Mouse (Mus musculus): ENCODE measurements around the gene Pycard. TPM values are rescaled to one million over a fixed set of nuclear protein-coding genes. Genes with fewer than 3 reads are reported as not detected.
"Not testable (repeated sequence)": the region's sequence is repeated elsewhere in the genome, so short reads cannot be mapped to it uniquely, and the experiment has no call there.

Pycard gene
- 24.9 and 29.1 TPM in 2 replicates for polyA plus RNA-seq (2015; fragmentation: Nextera tagmentation; extraction: Ambion mirVana)

DNA sequence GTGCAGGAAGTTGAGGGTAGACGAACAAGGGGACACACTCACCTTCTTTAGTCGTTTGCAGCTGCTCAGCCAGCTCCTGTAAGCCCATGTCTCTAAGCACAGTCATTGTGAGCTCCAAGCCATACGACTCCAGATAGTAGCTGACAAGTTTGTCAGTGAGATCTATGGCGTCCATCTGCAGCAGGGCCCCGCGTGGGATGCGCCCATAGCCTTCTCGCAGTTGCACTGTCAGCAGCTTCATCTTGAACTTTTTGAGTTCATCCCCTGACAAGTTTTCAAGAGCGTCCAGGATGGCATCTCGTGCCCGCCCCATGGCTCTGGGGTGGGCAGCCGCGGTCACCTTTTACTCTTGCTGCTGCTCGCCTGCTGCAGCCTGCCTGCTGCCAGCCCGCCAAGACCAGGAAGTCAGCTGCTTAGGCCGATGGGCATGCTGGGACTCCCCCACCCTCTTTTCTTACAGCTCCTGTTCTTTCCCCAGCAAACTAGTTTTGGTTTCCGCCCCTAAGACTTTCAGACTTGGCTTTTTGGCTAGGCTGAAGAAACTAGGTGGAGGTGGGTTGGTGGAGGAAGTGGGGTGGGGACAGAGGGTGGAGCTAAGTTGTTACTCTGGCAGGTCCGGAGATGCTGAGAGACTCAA is at the start of gene Pycard:
Pycard (minus strand) TSS at position 527 of the 637 bp plus-strand sequence.
- Histone ChIP-seq H3K27ac (replicated peaks) (peak within 1 kb of the TSS; percentile 30), H3K4me1 (replicated peaks) (peaks cover 39% of the 10 kb centered on the region), H3K27me3 (no peaks in the 10 kb centered on the region), H3K4me3 (replicated peaks) (peak within 1 kb of the TSS; percentile 51), H3K9ac (peak within 1 kb of the TSS; percentile 39), H3K9me3 (replicated peaks) (no peaks in the 10 kb centered on the region), H3K36me3 (replicated peaks) (peaks cover 28% of the 10 kb centered on the region), H3K4me2 (peak within 1 kb of the TSS; percentile 74)
- WGBS (ENCODE audit: insufficient replicate concordance) = 3% methylated on average over 18 of the region's 18 CpGs
- ATAC-seq (ENCODE audit: insufficient read depth) = peak; percentile 58; the same call in 1 of the 2 replicates

DNA sequence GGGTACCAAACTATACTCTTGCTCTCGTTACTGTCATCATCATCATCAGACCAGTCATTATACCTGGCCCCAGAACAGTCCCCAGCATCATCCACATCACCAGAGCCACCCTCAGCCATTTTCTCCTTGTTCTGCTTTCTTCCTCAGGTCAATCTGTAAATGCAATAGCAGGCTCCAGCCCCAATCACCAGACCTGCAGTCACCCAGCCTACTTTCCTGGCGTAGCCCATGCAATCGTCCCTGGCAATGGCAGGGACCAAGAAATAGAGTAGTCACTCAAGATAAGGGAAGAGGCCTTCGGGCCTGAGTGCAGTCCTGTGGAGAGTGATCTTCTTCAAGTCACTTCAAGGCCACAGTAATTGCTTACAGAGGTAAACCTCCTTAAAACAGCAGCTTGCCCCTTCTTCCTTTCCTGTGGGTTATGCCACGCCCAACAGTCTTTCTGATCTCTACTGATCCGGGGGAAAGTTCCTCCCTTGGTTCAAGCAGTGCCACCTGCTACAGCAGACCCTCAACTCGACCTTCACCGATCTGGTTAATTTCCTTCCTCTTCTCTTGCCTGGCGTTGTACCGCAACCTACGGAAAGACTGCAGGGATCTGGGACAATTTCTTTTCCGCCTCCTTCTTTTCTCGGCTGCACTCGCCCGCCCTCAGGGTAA is 48.6 kb upstream of the Pycard start:
- not testable (repeated sequence) for H3K9ac ChIP-seq; H3K4me2 ChIP-seq; H3K36me3 ChIP-seq (replicated peaks); ATAC-seq (ENCODE audit: insufficient read depth); H3K4me1 ChIP-seq (replicated peaks); H3K27me3 ChIP-seq; H3K4me3 ChIP-seq (replicated peaks); H3K9me3 ChIP-seq (replicated peaks); H3K27ac ChIP-seq (replicated peaks)
- WGBS (ENCODE audit: insufficient replicate concordance) = 23% methylated on average over 15 of the region's 15 CpGs

- H3K27me3 ChIP-seq = no peaks in the 10 kb centered on the region
- H3K27ac ChIP-seq (replicated peaks) = no peak overlapping the region
- no peak overlapping the region for H3K9ac ChIP-seq
- WGBS (ENCODE audit: insufficient replicate concordance) = 68% methylated on average over 4 of the region's 4 CpGs
- ATAC-seq (ENCODE audit: insufficient read depth) = no peak
- H3K36me3 ChIP-seq (replicated peaks) = no peaks in the 10 kb centered on the region
- no peaks in the 10 kb centered on the region for H3K9me3 ChIP-seq (replicated peaks)
- H3K4me2 ChIP-seq = no peak overlapping the region
- no peak overlapping the region for H3K4me3 ChIP-seq (replicated peaks)
- H3K4me1 ChIP-seq (replicated peaks) = 0 out of 2 replicates have a peak, but pooled peaks cover 3% of the 10 kb centered on the region
Measured at GRCm38 (mm10) chr7:128033616-128034015, 39.9 kb upstream of the Pycard start.

GRCm38 (mm10) chr7:128032989-128033293 is 39.3 kb upstream of the Pycard start:
- 80% methylated on average over 3 of the region's 3 CpGs for WGBS (ENCODE audit: insufficient replicate concordance)
- H3K9ac ChIP-seq = no peak overlapping the region
- H3K4me2 ChIP-seq = no peak overlapping the region
- ATAC-seq (ENCODE audit: insufficient read depth) = no peak
- H3K4me3 ChIP-seq (replicated peaks) = no peak overlapping the region
- H3K9me3 ChIP-seq (replicated peaks) = no peaks in the 10 kb centered on the region
- H3K27me3 ChIP-seq = no peaks in the 10 kb centered on the region
- H3K4me1 ChIP-seq (replicated peaks) = 0 out of 2 replicates have a peak, but pooled peaks cover 3% of the 10 kb centered on the region
- no peaks in the 10 kb centered on the region for H3K36me3 ChIP-seq (replicated peaks)
- no peak overlapping the region for H3K27ac ChIP-seq (replicated peaks)

- no peaks in the 10 kb centered on the region for H3K27me3 ChIP-seq
- no peaks in the 10 kb centered on the region for H3K9me3 ChIP-seq (replicated peaks)
- no peak overlapping the region for H3K4me3 ChIP-seq (replicated peaks)
- H3K36me3 ChIP-seq (replicated peaks) = no peaks in the 10 kb centered on the region
- no peak overlapping the region for H3K4me2 ChIP-seq
- no peak overlapping the region for H3K27ac ChIP-seq (replicated peaks)
- ATAC-seq (ENCODE audit: insufficient read depth) = no peak
- 0 out of 2 replicates have a peak, but pooled peaks cover 3% of the 10 kb centered on the region for H3K4me1 ChIP-seq (replicated peaks)
- H3K9ac ChIP-seq = no peak overlapping the region
- WGBS (ENCODE audit: insufficient replicate concordance) = 64% methylated on average over 5 of the region's 5 CpGs
Measured at GRCm38 (mm10) chr7:128032290-128032988, 38.8 kb upstream of the Pycard start.

DNA sequence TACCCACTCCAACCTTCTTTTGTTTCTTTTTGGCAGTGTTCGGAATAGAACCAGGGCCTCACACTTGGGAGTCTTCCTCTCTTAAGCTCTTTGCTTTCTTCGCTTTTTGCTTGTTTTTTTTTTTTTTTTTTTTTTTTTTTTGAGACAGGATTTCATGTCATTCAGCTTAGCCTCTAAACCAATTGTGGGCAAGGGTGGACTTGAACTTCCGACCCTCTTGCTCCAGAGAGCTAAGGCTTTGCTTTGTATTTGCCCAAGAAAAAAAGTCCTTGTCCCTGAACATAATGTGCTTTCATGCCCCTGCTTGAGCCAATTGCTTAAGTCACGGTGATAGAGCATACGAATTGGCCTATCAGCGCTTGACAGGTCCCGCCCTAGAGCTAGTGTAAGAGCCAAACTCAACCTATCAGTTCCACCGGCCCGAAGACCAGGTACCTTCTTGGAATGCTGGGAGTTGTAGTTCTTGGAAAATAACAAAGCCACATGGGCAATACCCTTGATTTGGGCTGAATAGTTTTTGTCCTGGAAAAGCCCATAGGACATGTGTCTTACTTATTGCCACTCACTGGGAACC is 37.8 kb upstream of the Pycard start:
- ATAC-seq (ENCODE audit: insufficient read depth) = peak; percentile 68
- Histone ChIP-seq H3K27ac (replicated peaks) (no peak overlapping the region), H3K27me3 (no peaks in the 10 kb centered on the region), H3K4me1 (replicated peaks) (0 out of 2 replicates have a peak, but pooled peaks cover 3% of the 10 kb centered on the region), H3K9ac (no peak overlapping the region), H3K36me3 (replicated peaks) (no peaks in the 10 kb centered on the region), H3K9me3 (replicated peaks) (no peaks in the 10 kb centered on the region), H3K4me3 (replicated peaks) (no peak overlapping the region), H3K4me2 (no peak overlapping the region)
- 43% methylated on average over 9 of the region's 9 CpGs for WGBS (ENCODE audit: insufficient replicate concordance)

DNA sequence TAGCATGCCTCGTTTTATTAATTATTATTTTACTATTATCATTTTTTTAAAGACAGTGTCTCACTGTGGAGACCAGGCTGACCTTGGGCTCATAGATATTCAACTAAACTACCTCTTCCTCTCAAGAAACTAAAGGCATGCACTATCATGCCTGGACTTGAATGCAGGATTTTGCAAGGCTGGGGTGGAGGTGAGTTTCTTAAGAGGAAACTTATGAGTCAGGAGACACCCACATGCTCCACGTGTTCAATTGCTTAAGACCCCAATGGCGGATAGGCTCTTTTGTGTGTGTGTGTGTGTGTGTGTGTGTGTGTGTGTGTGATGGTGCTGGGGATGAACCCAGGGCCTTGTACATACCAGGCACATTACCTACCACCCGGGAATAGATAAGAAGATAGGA is 31.7 kb upstream of the Pycard start:
- 67% methylated on average over 4 of the region's 4 CpGs for WGBS (ENCODE audit: insufficient replicate concordance)
- no peak overlapping the region for H3K4me3 ChIP-seq (replicated peaks)
- no peaks in the 10 kb centered on the region for H3K36me3 ChIP-seq (replicated peaks)
- H3K4me1 ChIP-seq (replicated peaks) = no peaks in the 10 kb centered on the region; the same call in 1 of the 2 replicates
- H3K9ac ChIP-seq = no peak overlapping the region
- no peak overlapping the region for H3K27ac ChIP-seq (replicated peaks)
- no peak overlapping the region for H3K4me2 ChIP-seq
- no peaks in the 10 kb centered on the region for H3K27me3 ChIP-seq
- ATAC-seq (ENCODE audit: insufficient read depth) = no peak
- H3K9me3 ChIP-seq (replicated peaks) = no peaks in the 10 kb centered on the region

GRCm38 (mm10) chr7:128024932-128025331 is 31.3 kb upstream of the Pycard start:
- no peaks in the 10 kb centered on the region; the same call in 1 of the 2 replicates for H3K4me1 ChIP-seq (replicated peaks)
- no peak overlapping the region for H3K4me3 ChIP-seq (replicated peaks)
- no peak for ATAC-seq (ENCODE audit: insufficient read depth)
- H3K27ac ChIP-seq (replicated peaks) = no peak overlapping the region
- no peaks in the 10 kb centered on the region for H3K9me3 ChIP-seq (replicated peaks)
- no peak overlapping the region for H3K9ac ChIP-seq
- no peaks in the 10 kb centered on the region for H3K36me3 ChIP-seq (replicated peaks)
- H3K27me3 ChIP-seq = no peaks in the 10 kb centered on the region
- H3K4me2 ChIP-seq = no peak overlapping the region
- WGBS (ENCODE audit: insufficient replicate concordance) = 71% methylated on average over 4 of the region's 4 CpGs

DNA sequence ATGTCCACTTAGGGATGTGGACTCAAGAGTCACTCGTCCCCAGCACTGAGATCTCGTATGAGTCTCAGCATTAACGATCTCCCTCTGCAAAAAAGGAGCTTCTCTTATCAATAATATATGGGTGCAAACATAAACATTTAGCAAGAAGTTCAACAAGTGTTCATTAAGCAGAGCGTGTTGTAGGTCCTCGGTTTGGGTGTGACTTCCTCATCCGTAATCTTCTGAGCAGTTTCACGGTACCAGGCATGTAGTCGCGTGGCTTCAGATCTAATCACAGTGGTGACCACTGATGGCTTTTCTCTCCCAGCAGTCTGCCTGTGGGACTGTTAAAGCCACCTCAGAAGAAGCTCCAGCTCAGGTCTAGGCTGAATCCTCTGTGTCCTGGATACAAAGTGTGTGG is 30.7 kb upstream of the Pycard start:
- ATAC-seq (ENCODE audit: insufficient read depth) = no peak
- no peaks in the 10 kb centered on the region; the same call in 1 of the 2 replicates for H3K4me1 ChIP-seq (replicated peaks)
- no peaks in the 10 kb centered on the region for H3K27me3 ChIP-seq
- no peak overlapping the region for H3K27ac ChIP-seq (replicated peaks)
- 54% methylated on average over 9 of the region's 9 CpGs for WGBS (ENCODE audit: insufficient replicate concordance)
- H3K9ac ChIP-seq = no peak overlapping the region
- H3K4me3 ChIP-seq (replicated peaks) = no peak overlapping the region
- no peaks in the 10 kb centered on the region for H3K36me3 ChIP-seq (replicated peaks)
- no peaks in the 10 kb centered on the region for H3K9me3 ChIP-seq (replicated peaks)
- H3K4me2 ChIP-seq = no peak overlapping the region

DNA sequence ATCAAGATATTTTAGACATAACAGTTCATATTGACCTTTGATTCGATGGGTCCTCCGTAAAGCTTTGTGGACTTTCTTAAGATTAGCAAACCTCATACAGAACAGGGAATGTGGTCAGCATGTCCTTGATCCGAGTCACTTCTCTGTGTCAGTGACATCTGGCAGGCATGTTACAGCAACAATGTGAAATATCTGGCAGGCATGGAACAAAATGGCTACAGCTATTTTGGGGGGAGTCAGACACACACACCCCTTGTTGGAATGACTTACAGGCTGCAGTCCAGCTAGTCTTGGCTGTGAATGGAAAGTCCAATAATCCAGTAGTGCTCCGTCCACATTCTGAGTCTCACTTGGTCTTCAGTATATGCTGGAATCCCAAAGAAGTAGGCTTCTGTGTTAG is 29.9 kb upstream of the Pycard start:
- Histone ChIP-seq H3K27ac (replicated peaks) (no peak overlapping the region), H3K4me2 (no peak overlapping the region), H3K27me3 (no peaks in the 10 kb centered on the region), H3K4me1 (replicated peaks) (no peaks in the 10 kb centered on the region; the same call in 1 of the 2 replicates), H3K36me3 (replicated peaks) (no peaks in the 10 kb centered on the region), H3K9ac (no peak overlapping the region), H3K4me3 (replicated peaks) (no peak overlapping the region), H3K9me3 (replicated peaks) (no peaks in the 10 kb centered on the region)
- 72% methylated on average over 4 of the region's 4 CpGs for WGBS (ENCODE audit: insufficient replicate concordance)
- no peak for ATAC-seq (ENCODE audit: insufficient read depth)

DNA sequence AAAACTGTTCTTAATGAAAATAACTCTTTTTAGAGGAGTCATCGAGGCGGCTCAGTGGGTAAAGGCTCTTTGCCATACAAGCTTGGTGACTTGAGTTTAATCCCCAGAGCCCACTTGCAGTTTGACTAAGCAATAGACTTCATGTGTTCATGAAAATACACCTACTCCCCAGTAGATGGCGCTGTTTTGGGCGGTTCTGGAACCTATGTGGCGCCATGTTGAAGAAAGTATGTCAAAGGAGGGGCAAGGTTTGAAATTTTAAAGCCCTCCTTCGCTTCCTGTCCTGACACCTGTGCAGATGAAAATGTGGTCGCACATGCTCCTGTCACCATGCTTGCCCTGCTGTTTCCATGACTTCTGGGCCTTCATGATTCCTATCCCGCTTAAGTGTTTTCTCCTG is 29.3 kb upstream of the Pycard start:
- no peak for ATAC-seq (ENCODE audit: insufficient read depth)
- no peaks in the 10 kb centered on the region for H3K36me3 ChIP-seq (replicated peaks)
- no peaks in the 10 kb centered on the region for H3K27me3 ChIP-seq
- H3K9me3 ChIP-seq (replicated peaks) = no peaks in the 10 kb centered on the region
- no peak overlapping the region for H3K27ac ChIP-seq (replicated peaks)
- 56% methylated on average over 8 of the region's 8 CpGs for WGBS (ENCODE audit: insufficient replicate concordance)
- no peak overlapping the region for H3K9ac ChIP-seq
- H3K4me3 ChIP-seq (replicated peaks) = no peak overlapping the region
- no peaks in the 10 kb centered on the region; the same call in 1 of the 2 replicates for H3K4me1 ChIP-seq (replicated peaks)
- no peak overlapping the region for H3K4me2 ChIP-seq
